Mouse (Mus musculus) urinary bladder, adult 18-20 months (tissue): ENCODE data around the gene Mapk8ip3.

Experiments used
- DNase-seq, 2 experiments: peaks; one replicate each; pipeline ENCODE4 v3.0.0; 2022; ENCODE audit warnings: low spot score in 2 of 2, mixed read lengths in 2 of 2

Gene Mapk8ip3

DNA sequence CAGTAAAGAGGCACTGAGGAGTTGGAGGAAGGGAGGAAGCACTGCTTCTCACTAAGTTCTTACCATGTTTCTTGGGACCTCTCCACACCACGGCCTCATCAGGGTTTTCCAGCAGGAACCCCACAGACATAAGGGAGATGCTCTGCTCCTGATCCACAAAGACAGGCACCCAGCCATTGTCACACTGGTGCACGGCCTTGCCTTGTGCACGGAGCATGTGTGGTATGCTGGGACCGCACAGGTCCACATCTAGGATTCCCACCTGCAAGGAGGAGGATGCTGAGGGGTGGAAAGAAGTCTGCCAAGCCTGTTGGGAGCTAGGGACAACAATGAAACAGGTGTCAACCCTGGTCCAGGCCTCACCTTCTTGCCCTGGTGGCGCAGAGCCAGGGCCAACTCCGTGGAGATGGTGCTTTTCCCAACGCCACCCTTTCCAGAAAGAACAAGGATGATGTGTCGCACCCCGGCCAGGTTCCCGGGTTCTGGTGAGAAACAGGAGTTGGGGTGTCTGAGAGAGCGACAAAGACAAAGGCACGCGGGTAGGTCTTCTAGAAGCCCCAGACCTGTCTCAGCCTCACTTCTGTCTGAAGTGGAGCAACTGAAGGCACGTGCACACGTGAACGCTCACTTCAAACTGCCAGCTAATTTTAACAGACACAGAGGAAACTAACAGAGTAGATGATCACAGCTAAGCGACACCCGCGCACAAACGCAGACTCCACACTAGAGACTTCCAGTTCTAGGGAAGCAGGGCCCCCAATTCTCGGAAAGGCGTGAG lies 51.2 kb downstream of the Mapk8ip3 start:
- no peak for DNase-seq

DNA sequence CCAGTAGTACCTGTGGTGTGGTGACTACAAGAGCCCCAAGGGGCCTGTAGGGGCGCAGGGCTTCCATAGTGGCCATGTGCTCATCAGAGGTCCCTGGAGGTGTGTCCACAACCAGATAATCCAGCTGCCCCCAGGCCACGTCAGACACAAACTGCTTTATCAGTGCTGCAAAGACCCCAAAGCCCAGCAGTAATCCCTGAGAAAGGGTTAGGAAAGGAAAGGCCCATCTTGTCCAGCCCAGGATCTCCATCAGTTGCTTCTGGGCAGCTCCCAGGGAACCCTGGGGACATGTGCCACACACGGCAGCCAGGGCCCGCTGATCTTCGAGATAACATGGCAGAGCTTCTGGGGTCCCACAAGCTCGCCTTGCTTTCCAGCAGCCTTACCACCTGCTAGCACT lies 52.4 kb downstream of the Mapk8ip3 start:
- no peak for DNase-seq

DNA sequence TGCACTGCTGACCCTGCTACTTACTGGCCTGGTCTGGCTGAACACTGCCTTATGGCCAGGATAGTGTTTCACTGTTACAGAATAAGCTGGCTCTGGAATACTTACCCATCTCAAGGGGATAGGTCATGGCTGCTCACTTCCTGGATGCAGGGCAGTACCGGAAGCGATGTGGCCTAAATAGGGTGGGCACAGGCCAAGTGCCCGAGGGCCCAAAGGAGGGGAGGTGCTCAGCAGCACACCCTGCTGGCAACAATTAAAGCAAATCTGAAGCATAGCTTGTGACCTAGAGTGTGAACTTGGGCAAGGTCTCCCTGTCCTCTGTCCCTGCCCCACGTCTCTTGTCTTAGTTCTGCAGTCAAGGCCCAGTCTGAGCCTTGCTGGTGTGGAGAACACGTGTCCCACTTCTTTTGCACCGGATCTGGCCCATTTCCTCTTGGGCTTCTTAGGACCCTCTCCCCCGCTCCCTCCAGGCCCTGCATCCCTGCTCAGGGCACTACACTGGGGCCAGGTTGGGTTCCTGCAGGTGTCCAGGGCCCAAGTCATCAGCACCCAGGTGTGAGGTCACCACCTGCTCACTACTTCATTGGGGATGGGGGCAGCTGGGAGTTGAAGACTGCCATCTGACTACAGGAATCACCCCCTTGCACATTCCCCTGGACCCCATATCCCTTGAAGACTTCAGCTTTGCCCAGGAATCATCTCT lies 54.9 kb downstream of the Mapk8ip3 start:
- no peak for DNase-seq

DNA sequence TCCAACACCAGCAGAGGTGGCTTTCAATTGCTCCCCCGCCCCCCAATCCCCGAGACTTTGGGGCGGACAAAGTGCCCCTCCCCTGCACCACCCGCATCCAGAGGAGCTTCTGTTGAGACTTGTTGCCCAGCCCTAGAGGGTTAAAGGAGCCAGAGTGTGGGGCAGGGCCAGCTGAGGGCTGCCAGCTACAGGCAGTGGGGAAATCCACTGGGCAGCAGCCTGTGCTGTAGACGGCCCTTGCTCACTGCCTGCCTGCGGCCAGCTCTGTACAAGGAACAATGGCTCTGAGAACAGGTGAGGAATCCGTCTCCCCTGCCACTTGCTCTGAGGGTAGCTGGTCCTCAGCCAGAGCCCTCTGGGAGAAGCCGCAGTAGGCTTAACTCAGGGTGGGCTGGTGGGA lies 58.2 kb downstream of the Mapk8ip3 start:
- no peak for DNase-seq

DNA sequence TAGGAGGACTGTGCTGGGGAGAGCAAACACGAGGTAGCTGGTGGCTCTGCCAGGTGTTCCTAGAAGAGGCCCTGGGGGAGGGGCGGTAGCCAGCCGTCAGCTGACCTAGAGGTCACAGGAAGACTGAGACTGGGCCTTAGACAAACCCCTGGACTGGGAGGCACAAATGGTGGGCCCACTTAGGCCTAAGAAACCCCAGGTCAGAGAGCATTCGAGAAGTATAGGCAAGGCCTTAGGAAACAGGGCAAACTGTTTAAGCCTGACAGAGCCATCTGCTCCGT lies 58.7 kb downstream of the Mapk8ip3 start:
- no peak for DNase-seq

DNA sequence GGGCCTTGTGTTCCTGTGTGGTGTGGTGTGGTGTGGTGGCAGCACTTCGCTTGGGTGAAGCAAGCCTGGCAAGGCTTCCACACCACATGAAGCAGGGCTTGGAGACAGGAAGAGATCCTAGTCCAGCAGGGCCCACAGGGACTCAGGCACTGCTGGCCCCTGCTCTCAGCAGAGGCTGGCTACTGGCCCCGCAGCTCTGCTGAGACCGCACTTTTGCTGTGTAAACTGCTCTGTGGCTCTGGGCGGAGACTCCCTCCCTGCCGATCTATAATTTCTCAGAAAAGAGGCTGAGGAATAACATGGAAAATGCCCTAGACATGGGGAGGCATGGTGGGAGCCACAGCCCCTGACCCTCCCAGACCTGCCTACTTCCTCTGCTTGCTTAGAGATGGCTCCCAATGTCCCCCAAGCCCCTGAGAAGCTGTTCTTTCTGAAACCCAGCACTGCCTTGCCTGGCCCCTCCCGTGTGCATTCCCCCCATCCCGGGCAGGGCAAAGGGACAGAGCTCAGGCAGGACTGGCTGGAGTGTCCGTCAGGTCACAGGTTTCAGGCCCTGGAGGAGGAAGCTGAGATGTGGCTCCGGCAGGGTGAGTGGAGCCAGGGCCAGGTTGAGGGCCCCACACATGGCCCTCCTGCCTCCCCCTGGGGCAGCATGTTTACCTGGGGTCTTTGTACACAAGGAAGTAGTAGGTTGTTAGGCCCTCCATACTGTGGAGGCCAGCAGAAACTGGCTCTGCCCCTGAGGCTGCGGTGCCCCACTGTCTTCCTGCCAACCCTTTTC lies 59.3 kb downstream of the Mapk8ip3 start:
- no peak for DNase-seq

DNA sequence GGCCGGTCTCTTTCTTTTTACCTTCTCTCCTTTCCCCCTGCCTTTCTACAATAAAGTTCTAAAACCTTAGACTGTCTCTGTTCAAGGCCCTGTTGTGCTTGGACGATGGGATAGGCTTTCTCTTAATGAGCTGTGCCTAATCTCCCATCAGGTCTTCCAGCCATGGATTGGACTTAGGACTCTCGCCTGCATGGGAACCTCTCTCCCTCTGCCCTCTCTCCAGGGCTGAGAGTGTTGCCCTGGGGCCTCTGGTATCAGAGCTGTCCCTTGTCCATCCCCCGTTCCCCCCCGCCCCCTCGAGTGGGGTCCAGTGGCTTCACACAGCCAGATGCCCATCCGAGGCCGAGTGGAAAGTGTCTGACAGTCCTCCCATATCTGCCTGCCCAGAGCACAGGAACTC lies 61.8 kb downstream of the Mapk8ip3 start:
- DNase-seq, result no peak

DNA sequence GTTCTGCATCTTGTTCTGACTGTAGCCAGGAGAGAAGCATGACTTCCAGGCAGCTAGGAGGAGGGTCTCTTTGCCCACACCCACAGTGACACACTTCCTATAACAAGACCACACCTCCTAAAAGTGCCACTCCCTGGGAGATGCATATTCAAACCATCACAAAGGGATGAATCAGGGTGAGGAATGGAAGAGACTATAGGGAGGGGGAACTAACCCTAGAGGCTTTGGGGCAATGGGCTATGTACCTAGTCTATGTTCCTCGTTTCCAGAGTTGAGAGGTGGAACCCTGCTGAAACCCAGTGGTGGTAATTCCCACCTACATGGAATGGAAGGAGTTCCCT lies 62.4 kb downstream of the Mapk8ip3 start:
- DNase-seq, result no peak

DNA sequence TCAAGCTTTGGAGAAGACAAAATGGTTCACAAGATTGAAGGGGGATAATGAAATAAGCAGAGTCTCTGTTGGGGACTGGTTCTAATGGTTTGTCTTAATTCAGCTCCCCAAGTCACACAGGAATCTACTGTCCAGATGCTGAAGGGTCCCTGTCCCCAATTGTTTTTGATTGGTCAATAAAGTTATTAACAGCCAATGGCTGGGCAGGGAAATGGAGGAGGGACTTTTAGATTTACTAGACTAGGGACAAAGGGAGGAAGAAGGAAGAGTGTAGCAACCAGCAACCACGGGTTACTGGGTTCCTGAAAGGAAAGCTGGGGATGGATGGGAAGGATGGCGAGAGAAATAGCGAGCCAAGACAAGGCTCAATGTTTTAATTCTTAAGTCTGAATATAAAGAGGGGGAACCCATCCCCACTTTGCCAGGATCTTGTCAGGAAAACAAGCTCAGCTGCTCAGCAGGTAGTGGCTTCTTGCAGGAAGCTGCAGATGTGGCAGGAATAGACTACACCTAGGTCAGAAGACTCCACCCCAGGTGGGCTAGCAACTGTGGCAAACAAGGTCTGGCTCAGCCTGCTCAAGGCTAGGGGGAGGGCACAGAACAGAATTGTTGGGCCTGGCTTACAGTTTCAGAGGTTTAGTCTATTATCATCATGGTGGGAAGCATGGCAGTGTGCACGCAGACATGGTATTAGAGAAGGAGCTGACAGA lies 62.9 kb downstream of the Mapk8ip3 start:
- DNase-seq, result no peak

DNA sequence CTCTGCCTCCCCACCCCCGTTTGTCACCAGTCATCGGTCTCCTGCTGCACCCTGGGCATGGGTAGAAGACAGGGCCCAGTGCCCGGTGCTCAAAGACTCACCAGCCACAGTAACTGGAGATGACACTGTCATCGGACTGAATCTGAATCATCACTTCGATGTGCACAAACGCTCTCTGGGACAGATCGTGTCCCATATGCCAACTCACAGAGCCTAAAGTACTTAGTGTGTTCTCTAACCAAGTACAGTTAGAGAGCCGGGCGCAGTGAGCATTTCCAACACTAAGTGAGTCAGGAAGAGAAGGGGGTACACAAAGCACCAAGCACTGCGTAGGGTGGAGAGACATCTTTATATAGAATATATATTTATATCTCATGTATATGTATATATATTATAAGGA lies 68.9 kb downstream of the Mapk8ip3 start:
- no peak for DNase-seq

DNA sequence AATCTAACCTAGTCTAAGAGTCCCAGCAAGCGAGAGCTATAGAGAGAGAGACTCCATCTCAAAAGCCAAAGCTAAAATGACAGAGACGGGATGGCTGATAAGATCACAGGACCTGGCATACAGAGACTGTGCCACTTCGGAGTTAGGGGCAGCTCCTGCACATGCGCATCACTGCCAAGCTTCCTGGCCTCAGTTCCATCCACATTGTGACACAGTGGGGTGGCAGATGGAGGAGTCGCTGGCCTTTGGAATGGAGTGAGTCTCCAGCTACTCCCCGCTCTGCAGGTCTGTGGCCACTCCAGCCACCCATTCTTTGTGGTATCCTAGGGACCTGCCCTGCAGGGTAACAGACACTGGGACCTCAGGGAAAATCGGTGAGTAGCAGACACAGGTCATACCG lies 71.0 kb downstream of the Mapk8ip3 start, which contains the start of gene Igfals:
Gene Igfals, plus strand, starts transcription at position 222 of the 400 bp plus-strand sequence.
- DNase-seq, result no peak

DNA sequence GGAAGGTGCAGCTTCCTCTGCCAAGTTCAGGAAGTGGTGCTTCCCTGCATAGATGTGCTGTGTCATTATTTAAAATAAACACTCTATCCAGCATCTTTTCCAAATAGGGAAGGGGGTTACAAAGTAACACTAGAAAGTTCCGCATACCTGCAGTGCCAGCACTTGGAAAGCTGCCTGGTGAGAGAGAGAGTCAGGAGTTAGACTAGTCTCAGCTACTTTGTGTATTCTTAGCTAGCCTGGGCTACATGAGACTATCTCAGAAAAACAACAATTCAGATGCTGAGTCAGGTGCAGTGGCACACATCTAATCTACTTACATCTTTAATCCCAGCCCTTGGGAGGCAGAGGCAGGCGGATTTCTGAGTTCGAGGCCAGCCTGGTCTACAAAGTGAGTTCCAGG lies 75.0 kb downstream of the Mapk8ip3 start:
- DNase-seq, result no peak

DNA sequence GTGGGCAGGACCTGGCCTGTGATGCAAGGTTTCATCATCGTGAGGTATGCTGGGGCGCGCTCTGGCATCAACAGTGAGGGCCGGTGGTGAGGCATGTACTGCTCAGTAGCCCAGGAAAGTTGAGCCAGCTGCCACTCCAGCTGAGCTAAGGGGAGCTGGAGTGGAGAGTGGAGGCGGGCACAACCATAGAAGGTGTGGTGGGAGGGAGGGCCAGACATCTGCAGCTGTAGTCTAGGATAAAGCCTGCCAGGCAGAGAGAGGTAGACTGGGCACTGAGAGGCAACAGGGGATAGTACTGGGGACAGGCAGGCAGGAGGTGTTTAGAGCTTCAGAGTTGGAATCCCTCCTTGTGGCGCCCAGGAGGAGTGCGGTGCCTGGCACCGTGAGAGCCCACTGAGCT lies 76.7 kb downstream of the Mapk8ip3 start:
- no peak for DNase-seq

DNA sequence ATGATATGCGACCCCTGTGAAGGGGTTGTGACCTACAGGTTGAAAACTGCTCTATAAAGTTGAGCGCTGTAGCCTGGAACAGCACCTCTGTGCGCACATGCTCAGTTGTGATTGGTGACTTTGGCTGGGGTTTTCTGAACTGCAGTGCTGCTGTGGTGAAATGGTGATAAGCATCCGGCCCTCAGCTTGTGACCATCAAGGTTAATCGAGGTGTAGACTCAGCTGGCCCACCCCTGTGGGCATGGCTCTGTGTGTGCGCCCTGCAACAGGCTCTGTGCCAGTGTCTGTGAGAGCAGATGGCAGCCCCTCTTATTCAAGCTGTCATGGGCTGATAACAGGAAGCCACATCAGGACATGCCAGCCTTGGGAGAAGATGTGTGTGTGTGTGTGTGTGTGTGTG lies 77.8 kb downstream of the Mapk8ip3 start:
- DNase-seq, result no peak

DNA sequence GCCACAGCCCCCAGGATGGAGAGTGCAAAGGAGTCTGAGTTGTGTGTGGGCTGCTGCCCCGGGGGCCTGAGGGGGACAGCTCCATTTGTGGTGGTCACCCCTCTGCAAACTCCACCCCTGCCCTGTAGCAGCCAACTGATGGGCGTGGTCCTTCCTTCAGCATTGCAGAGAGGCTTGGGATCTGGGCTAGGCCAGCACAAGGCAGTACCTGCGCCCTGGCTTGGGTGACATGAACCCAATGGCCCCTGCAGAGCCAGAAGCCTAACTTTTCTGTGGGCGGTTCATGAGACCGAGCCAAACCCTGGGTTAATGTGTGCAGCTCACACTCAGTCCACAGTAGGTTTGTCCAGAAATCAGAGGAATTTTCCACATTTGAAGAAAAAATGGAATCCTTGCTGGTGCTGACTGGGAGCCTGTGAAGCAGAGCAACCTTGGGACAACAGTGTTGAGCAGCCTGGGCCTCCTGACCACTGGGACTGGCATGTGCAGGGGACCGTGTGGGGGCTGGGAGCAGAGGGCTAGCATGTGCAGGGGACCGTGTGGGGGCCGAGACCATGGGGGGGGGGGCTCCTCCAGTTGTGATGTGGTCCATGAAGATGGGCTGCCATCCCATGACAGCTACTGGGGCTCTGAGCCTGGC lies 78.8 kb downstream of the Mapk8ip3 start:
- DNase-seq, result no peak

DNA sequence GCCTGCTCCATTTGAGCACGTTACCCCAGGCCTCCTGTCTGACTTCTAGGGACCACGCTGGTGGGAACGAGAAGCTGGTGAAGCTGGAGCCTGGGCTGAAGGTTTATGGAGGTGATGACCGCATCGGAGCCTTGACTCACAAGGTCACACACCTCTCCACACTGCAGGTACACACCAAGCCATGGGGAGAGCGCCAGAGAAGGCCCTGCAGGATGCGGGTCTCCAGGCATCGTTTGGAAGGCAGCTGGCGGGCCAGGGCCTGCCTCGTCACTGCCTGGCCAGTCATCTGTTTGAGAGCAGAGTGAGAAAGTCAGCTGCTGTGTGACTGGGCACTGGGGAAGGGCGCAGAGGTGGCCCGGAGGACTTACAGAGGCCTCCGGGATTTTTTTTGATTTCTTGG lies 80.2 kb downstream of the Mapk8ip3 start:
- no peak for DNase-seq

DNA sequence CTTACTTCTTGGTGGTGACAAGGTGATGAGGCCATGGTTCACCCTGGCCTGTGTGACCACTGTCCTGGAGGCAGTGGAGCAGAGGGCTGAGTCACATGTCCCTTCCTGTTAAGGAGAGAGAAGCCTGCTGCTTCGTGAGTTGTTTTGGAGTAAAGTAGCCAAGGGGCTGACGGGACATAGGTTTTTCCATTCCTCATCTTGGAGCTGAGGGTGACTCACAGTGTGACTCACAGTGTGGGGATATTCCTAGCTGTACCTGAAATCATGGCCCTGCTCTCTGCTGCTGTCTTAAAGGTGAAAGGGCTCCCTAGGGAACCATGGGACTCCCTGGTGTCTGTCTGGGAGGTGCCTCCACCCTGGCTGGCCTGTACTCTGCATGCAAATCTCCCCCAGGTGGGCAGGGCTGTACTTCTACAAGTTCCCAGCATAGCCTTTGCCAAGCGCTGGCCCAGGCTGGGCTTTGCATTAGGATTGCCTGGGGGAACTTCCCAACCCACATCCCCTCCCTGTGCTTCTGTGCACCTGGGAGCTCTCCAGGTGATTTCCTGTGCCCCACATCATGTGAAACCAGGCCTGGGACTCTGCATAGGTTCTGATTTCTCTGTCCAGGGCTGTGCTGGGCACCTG lies 80.8 kb downstream of the Mapk8ip3 start:
- no peak for DNase-seq

DNA sequence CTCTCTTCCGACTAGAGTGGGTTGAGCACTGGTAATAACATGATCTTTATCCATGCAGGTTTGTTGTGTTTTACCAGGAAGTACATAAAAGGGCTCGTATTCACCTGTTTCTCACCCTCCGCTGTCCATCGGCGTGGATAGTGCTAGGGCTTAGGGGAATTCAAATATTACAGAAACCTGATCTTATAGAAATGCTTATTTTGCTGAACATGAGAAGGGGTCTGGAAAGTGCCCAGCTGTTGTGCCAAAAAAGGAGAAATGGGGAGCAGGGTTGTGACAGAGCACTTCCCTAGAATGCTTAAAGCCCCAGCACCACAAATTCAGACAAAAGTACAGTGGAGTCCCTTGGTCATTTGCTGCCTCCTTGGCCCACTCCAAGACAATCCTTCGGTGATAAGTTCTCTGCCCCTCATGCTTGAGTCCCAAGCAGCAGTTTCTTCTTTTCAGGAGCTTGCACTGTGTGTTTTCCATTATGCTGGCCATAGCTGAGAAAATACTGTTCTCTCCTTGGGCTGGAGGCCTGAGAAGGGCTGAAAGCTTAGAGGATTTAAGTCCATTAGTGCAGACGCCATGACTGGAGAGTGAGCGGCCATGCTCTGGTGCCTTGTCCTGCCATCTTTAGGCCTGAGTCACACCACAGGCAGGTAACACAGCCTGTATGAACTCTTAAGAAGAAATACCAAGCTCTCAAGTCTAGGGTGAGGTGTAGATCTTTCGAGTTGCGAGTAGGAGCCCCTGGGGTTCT lies 85.2 kb downstream of the Mapk8ip3 start:
- DNase-seq, result no peak

DNA sequence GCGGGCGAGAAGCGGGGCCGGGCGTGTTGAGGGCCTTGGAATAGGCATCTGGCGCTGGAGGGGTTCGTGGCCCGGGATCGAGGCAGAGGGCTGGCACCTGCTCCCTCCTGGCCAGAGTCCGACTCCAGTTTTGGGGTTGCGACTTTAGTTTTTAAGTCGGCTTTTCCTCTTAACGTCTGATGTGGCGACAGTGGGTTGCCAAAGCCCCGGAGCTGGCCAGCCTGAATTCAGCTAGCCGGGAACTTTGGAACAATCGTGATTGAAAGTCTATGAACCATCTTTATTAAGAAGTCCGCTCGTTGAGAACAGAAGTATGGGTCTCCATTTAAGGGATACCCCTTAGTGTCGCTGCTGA lies 86.0 kb downstream of the Mapk8ip3 start:
- DNase-seq, result no peak

DNA sequence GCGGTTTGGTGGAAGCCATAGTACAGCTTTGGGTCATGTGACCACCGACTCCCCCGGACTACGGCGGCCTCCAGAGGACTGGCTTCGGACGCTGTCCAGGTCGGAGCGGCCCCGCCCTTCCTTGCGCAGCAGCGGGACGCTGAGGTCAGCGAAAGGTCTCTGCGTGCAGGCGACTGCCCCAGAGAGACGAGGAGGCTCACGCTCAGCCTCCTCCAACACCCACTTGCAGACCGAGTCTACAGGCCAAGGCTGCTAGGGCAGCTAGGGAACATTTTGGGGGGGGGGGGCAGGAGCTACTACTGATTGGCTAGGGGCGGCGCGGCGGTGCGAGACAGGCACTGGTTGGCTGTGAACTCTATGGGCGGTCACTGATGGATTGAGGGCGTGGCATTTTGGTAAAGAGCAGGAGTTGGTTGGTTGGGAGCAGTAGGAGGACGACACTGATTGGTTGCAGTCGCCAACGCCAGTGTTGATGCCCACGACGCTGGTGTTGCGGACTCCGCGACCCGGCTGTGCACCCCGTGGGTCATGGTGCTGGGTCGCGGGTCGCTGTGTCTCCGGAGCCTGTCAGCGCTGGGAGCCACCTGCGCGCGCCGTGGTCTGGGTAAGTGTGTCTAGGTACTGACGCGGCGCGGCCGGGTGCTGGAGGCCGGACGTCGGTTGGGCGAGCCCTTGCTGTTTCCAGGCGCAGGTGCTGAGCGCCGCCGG lies 86.6 kb downstream of the Mapk8ip3 start, which contains the start of gene Fahd1:
Gene Fahd1, minus strand, starts transcription at position 300 of the 708 bp plus-strand sequence.
- peak; percentile 95 to 96 for DNase-seq
